Mouse (Mus musculus) erythroblast, embryonic 14.5 days (primary cell): Measurements from ENCODE around the gene Zbtb46. TPM values are rescaled to one million over a fixed set of nuclear protein-coding genes. Genes with fewer than 3 reads are reported as not detected.

Source experiments
- H3K27me3 ChIP-seq: 2 replicates; pipeline ENCODE4 v1.6.1; 2012; ENCODE audit warnings: inconsistent platforms; ENCODE audit not compliant: control insufficient read depth
- H3K36me3 ChIP-seq: 2 replicates; pipeline ENCODE4 v1.6.1; 2012; ENCODE audit warnings: mild to moderate bottlenecking, inconsistent platforms; ENCODE audit not compliant: control insufficient read depth
- H3K4me1 ChIP-seq: 2 replicates; pipeline ENCODE4 v1.6.1; 2012; ENCODE audit warnings: inconsistent platforms; ENCODE audit not compliant: control insufficient read depth
- H3K4me3 ChIP-seq: replicated peaks from 2 replicates; pipeline ENCODE3; 2012; ENCODE audit warnings: moderate library complexity, mild to moderate bottlenecking, inconsistent platforms
- H3K9me3 ChIP-seq: 2 replicates; pipeline ENCODE4 v1.6.1; 2012; ENCODE audit warnings: low read length, inconsistent platforms, mixed read lengths; ENCODE audit not compliant: control insufficient read depth
- GATA1 ChIP-seq: IDR thresholded peaks from 2 replicates; pipeline ENCODE4 v1.6.1; 2012; ENCODE audit warnings: low read length, inconsistent platforms, mixed read lengths
- TAL1 ChIP-seq: IDR thresholded peaks from 3 replicates; pipeline ENCODE4 v1.6.1; 2012; ENCODE audit warnings: low read length, inconsistent platforms, mixed read lengths
- polyA plus RNA-seq: library from polyadenylated mRNA; stranded (reverse); fragments of >175 nt; gene quantifications from 2 replicates; pipeline ENCODE4 v1.2.3, GENCODE M21; 2012

The Zbtb46 gene
- polyA plus RNA-seq, 1 experiment, result 0.26 TPM

DNA sequence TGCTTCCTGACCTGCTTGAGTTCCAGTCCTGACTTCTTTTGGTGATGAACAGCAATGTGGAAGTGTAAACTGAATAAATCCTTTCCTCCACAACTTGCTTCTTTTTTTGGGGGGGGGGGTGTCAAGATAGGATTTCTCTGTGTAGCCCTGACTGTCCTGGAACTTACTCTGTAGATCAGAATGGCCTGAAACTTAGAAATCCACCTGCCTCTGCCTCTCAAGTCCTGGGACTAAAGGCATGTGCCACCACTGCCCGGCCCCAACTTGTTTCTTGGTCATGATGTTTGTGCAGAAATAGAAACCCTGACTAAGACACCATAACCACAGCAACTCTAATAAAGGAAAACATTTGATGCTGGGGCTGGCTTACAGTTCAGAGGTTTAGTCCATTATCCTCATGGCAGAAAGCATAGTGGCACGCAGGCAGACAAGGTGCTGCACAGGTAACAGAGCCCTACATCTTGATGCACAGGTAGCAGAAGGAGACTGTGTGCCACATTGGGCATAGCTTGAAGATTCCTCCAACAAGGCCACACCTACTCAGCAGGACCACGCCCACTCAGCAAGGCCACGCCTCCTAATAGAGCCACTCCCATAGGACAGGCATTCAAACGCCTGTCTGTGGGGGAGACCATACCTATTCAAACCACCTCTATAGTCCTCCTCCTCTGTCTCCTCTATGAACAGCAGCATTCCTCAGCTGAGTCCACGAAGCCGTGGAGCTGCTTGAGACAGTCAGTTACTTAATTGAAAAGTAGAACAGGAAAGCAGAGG, 32.4 kb upstream of the Zbtb46 start:
- TF ChIP-seq TAL1 (no peak), GATA1 (no peak)
- Histone ChIP-seq H3K4me3 (peak overlapping the region; percentile 2), H3K36me3 (no peaks in the 10 kb centered on the region), H3K9me3 (no peaks in the 10 kb centered on the region), H3K4me1 (peaks cover 40% of the 10 kb centered on the region), H3K27me3 (no peaks in the 10 kb centered on the region)

DNA sequence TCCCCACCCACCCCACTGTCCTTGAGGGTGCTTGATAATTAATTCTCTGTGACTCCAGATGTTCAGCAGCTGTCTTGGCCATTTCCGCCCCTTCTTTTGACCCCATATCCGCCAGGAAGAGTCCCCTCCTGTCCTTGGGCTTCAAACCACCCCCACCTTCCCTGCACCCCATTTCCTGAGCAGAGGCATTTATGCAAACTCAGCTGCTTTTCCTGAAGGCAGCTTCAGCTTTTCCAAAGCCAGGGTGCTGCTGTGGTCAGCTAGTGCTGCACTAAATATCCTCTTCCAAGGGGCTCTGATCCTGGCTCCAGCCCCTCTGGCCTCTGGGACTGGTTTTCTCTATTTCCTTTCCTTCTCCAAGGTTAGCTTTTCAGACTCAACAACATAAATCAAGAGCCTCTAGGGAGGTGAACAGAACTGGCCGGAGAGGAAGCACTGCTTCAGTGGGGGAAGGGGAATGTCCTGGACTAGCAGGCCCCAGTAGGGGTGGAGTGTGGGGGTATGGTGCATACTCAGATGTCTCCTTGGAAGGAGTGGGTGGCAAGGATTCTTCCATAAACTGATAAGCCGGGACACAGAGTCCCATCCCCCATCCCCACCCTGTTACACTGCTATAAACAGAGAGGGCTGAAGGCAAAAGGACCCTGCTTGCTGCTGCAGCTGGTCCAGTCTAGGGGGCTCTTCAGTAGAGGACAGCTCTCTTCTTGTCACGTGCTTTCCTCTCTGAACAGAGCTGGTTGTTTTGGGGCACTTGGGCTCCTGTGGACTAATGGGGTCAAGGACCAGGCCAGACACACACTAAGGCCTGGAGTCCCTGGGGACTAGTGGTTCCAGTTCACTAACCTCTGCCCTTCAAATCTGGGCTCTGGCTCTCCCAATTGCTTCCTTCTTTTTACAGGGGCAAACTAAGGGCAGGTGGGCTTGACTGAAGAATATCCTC, 28.4 kb upstream of the Zbtb46 start:
- Histone ChIP-seq H3K9me3 (no peaks in the 10 kb centered on the region), H3K4me3 (no peak overlapping the region), H3K36me3 (no peaks in the 10 kb centered on the region), H3K4me1 (peaks cover 49% of the 10 kb centered on the region), H3K27me3 (no peaks in the 10 kb centered on the region)
- no peak for TF ChIP-seq TAL1
- TF ChIP-seq GATA1, result no peak

DNA sequence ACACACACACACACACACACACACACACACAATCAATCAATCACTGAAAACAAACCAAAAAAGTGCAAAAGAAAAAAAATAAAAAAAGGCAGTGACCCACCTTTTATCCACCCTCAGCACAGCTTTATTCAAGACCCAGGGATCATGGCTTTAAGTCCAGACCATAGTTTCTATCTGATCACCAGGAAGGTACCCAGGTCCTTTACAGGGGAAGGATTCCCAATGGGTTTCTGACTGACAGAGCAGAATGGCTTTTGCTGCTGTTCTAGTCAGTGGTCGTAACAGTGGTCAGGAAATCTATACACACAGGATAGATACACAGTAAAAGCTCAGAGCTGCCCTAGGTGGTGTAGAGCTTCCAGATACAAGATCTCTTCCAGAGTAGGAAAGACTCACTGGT, 26.5 kb upstream of the Zbtb46 start:
- no peaks in the 10 kb centered on the region for H3K36me3 ChIP-seq
- no peak overlapping the region for H3K4me3 ChIP-seq
- TF ChIP-seq TAL1, result no peak
- no peak for TF ChIP-seq GATA1
- H3K9me3 ChIP-seq, result no peaks in the 10 kb centered on the region
- no peaks in the 10 kb centered on the region for H3K27me3 ChIP-seq
- H3K4me1 ChIP-seq, result peaks cover 37% of the 10 kb centered on the region

GRCm38 (mm10) chr2:181484456-181485233, 25.4 kb upstream of the Zbtb46 start:
- no peak for TF ChIP-seq TAL1
- no peak for TF ChIP-seq GATA1
- H3K27me3 ChIP-seq, result no peaks in the 10 kb centered on the region
- H3K9me3 ChIP-seq, result no peaks in the 10 kb centered on the region
- H3K4me1 ChIP-seq, result peaks cover 37% of the 10 kb centered on the region
- no peak overlapping the region for H3K4me3 ChIP-seq
- no peaks in the 10 kb centered on the region for H3K36me3 ChIP-seq

DNA sequence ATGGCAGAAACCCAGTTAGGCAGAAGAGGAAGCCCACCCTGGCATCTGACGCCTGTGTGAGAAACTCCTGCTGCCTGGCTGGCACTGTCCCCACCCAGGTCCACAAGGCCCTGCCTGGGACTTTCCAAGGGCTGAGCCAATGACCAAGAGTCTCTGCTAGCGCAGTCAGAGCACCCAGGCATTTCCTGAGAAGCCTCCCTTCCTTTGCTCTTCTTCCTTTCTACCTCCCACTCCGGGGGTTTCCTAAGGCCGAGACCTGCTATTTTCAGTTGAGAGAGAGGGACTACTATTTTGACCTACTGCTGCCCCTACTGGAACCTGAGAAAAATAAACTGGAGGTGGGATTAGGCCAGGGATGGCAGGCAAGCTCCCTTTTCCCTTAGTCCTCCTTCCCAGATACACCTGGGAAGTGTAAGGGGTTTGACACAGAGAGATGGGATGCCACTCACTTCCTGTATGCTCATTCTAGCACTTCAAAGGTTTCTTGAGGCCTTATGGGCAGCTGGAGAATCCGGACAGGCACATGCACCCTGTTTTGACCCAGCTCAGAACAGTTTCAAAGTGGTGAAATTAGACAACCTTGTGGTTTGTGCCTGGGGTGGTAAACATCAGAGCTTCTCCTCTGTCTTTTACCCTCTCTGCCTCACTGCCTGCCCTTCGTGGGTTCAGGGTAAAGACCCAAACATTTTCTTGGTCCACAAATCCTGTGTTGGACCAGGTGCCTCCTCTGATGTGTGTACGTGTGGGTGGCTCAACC, 24.5 kb upstream of the Zbtb46 start:
- H3K9me3 ChIP-seq, result no peaks in the 10 kb centered on the region
- TF ChIP-seq GATA1 (no peak), TAL1 (no peak)
- peaks cover 37% of the 10 kb centered on the region for H3K4me1 ChIP-seq
- no peaks in the 10 kb centered on the region for H3K27me3 ChIP-seq
- no peak overlapping the region for H3K4me3 ChIP-seq
- no peaks in the 10 kb centered on the region for H3K36me3 ChIP-seq

GRCm38 (mm10) chr2:181483120-181483519, 23.9 kb upstream of the Zbtb46 start:
- Histone ChIP-seq H3K27me3 (no peaks in the 10 kb centered on the region), H3K4me1 (peaks cover 37% of the 10 kb centered on the region), H3K4me3 (no peak overlapping the region), H3K36me3 (no peaks in the 10 kb centered on the region), H3K9me3 (no peaks in the 10 kb centered on the region)
- no peak for TF ChIP-seq TAL1

DNA sequence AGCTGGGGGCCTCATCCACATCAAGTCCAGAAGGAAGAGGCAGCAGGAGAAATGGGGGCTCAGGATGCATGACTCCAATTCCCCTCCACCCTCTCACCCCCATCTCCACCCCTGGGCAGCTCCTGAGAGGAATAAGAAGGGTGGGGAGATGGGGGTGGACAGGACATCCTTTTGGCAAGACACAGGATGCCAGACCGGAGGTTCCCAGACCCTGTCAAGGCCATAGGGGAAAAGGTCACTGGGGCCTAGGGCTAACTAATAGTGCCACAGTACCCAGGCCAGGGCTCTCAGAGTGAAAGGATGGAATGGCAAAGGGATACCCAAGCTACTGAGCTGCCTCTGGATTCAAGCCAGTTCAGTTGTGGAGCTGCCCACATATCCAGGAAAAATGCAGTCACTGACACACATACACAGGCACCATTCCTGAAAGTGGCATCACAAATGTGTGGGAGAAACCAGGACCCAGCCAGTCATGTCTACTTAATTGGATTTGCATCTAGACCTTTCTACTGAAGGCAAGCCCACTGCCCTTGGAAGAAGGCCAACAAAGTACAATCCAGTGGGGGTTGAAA, 13.1 kb upstream of the Zbtb46 start:
- TF ChIP-seq GATA1 (no peak), TAL1 (no peak)
- Histone ChIP-seq H3K27me3 (peaks cover 2% of the 10 kb centered on the region; the same call in 1 of the 2 replicates), H3K9me3 (no peaks in the 10 kb centered on the region), H3K36me3 (no peaks in the 10 kb centered on the region), H3K4me1 (peaks cover 7% of the 10 kb centered on the region), H3K4me3 (no peak overlapping the region)

GRCm38 (mm10) chr2:181471246-181471645, 12.0 kb upstream of the Zbtb46 start:
- H3K4me1 ChIP-seq, result peaks cover 7% of the 10 kb centered on the region
- peaks cover 2% of the 10 kb centered on the region; the same call in 1 of the 2 replicates for H3K27me3 ChIP-seq
- H3K4me3 ChIP-seq, result no peak overlapping the region
- no peak for TF ChIP-seq GATA1
- TF ChIP-seq TAL1, result no peak
- H3K9me3 ChIP-seq, result no peaks in the 10 kb centered on the region
- no peaks in the 10 kb centered on the region for H3K36me3 ChIP-seq
